Mouse (Mus musculus): ENCODE measurements at regions not wholly inside any gene's neighbourhood (a gene's known extent, or its start where the extent isn't known, plus 50 kb on each side); places are given as distances from the start of the nearest gene placed in this dataset.

DNA sequence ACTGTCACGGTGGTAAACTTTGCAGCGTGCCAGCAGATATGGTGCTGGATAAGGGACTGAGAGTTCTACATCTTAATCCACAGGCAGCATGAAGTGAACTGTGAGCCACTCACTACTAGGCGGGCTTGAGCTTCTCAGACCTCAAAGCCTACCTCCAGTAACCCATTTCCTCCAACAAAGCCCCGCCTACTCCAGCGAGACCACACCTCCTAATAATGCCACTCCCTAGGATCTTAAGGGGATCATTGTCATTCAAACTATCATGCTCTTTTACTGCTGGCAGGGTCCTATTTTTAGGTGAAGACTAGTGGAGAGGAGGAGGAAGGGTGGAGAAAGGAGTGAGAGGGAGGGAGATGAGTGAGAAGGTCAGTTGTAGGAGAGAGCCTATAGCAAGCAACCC lies 122.0 kb downstream of the Mycn start:
- no peak for DNase-seq (ENCODE audit: low read depth in 1 of 2, low spot score in 2 of 2)
- TF ChIP-seq POLR2A (IDR thresholded peaks at IDR 0.05; ENCODE audit: low read depth, low read length) (no peak), CTCF (IDR thresholded peaks at IDR 0.05; ENCODE audit: extremely low read depth, insufficient read depth, insufficient read length, insufficient replicate concordance) (no peak)
- WGBS = 77% methylated on average over 5 of the region's 5 CpGs
- no peak overlapping the region for H3K27ac ChIP-seq (ENCODE audit: insufficient read depth, low read length)
- peaks cover 7% of the 10 kb centered on the region; the same call in 1 of the 2 replicates for H3K4me1 ChIP-seq (ENCODE audit: control insufficient read depth, insufficient read depth, insufficient read length)
- no peaks in the 10 kb centered on the region for H3K36me3 ChIP-seq (ENCODE audit: control insufficient read depth, insufficient read depth, low read length)
- H3K27me3 ChIP-seq (ENCODE audit: control insufficient read depth, insufficient read depth, low read length) = no peaks in the 10 kb centered on the region
- H3K4me3 ChIP-seq (ENCODE audit: extremely low read depth, insufficient read depth, insufficient read length) = no peak overlapping the region

DNA sequence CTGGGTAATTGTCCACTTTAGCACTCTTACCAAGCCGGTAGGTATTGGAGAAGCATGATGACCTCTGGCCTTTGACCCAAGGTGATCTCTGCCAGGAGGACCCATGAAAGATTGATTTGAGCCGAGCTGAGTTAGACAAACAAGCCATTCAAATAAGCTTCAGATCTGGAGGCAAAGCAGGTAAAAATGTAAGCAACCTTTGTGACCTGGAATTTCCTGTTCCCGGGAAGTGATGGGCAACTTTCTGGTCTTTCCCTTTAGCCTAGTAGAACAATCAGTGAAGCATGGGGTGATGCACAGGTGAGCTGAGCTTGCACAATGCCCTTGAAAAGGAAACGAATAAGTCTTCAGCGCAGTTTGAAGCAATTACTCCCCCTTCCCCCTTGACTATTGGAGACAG lies 127.0 kb downstream of the Mycn start:
- Histone ChIP-seq H3K36me3 (ENCODE audit: control insufficient read depth, insufficient read depth, low read length) (no peaks in the 10 kb centered on the region), H3K27ac (ENCODE audit: insufficient read depth, low read length) (no peak overlapping the region), H3K27me3 (ENCODE audit: control insufficient read depth, insufficient read depth, low read length) (no peaks in the 10 kb centered on the region), H3K4me1 (ENCODE audit: control insufficient read depth, insufficient read depth, insufficient read length) (no peaks in the 10 kb centered on the region), H3K4me3 (ENCODE audit: extremely low read depth, insufficient read depth, insufficient read length) (no peak overlapping the region)
- no peak for TF ChIP-seq POLR2A (IDR thresholded peaks at IDR 0.05; ENCODE audit: low read depth, low read length)
- TF ChIP-seq CTCF (IDR thresholded peaks at IDR 0.05; ENCODE audit: extremely low read depth, insufficient read depth, insufficient read length, insufficient replicate concordance) = no peak
- no peak for DNase-seq (ENCODE audit: low read depth in 1 of 2, low spot score in 2 of 2)
- WGBS = 91% methylated on average over 5 of the region's 5 CpGs

GRCm38 (mm10) chr12:12812873-12813272 lies 128.8 kb downstream of the Mycn start:
- H3K4me3 ChIP-seq (ENCODE audit: extremely low read depth, insufficient read depth, insufficient read length) = no peak overlapping the region
- no peaks in the 10 kb centered on the region for H3K4me1 ChIP-seq (ENCODE audit: control insufficient read depth, insufficient read depth, insufficient read length)
- no peak for DNase-seq (ENCODE audit: low read depth in 1 of 2, low spot score in 2 of 2)
- TF ChIP-seq POLR2A (IDR thresholded peaks at IDR 0.05; ENCODE audit: low read depth, low read length) (no peak), CTCF (IDR thresholded peaks at IDR 0.05; ENCODE audit: extremely low read depth, insufficient read depth, insufficient read length, insufficient replicate concordance) (no peak)
- H3K27ac ChIP-seq (ENCODE audit: insufficient read depth, low read length) = no peak overlapping the region
- WGBS = 43% methylated on average over 6 of the region's 6 CpGs
- no peaks in the 10 kb centered on the region for H3K36me3 ChIP-seq (ENCODE audit: control insufficient read depth, insufficient read depth, low read length)
- no peaks in the 10 kb centered on the region for H3K27me3 ChIP-seq (ENCODE audit: control insufficient read depth, insufficient read depth, low read length)

DNA sequence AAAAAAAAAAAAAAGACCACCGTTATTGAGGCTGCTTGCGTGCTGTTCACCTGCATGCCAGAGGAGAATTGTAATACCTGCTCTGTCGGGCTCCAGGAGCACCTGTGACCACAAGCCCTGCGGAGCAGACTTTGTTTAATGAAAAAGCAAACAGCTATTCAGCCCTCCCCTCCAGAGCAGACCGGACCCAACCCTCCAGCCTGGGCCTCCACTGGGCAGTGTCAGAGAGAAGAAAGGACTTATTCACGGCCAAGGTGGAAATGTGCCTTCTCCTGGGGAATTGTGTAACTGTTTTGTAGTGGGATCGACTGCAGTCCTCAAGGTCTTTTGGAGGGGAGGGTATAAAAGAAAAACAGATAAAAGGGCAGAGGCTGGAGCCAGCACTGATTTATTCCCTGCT lies 130.8 kb downstream of the Mycn start:
- 70% methylated on average over 7 of the region's 7 CpGs for WGBS

GRCm38 (mm10) chr12:12810159-12810885 lies 131.4 kb downstream of the Mycn start:
- WGBS = 46% methylated on average over 16 of the region's 16 CpGs
- Histone ChIP-seq H3K36me3 (ENCODE audit: control insufficient read depth, insufficient read depth, low read length) (no peaks in the 10 kb centered on the region), H3K4me3 (ENCODE audit: extremely low read depth, insufficient read depth, insufficient read length) (no peak overlapping the region), H3K27ac (ENCODE audit: insufficient read depth, low read length) (no peak overlapping the region), H3K4me1 (ENCODE audit: control insufficient read depth, insufficient read depth, insufficient read length) (no peaks in the 10 kb centered on the region), H3K27me3 (ENCODE audit: control insufficient read depth, insufficient read depth, low read length) (no peaks in the 10 kb centered on the region)
- DNase-seq (ENCODE audit: low read depth in 1 of 2, low spot score in 2 of 2) = no peak
- TF ChIP-seq CTCF (IDR thresholded peaks at IDR 0.05; ENCODE audit: extremely low read depth, insufficient read depth, insufficient read length, insufficient replicate concordance) (no peak), POLR2A (IDR thresholded peaks at IDR 0.05; ENCODE audit: low read depth, low read length) (no peak)

More for the DNA sequence above, 130.8 kb downstream of the Mycn start:
- Histone ChIP-seq H3K4me3 (ENCODE audit: extremely low read depth, insufficient read depth, insufficient read length) (no peak overlapping the region), H3K4me1 (ENCODE audit: control insufficient read depth, insufficient read depth, insufficient read length) (no peaks in the 10 kb centered on the region), H3K36me3 (ENCODE audit: control insufficient read depth, insufficient read depth, low read length) (no peaks in the 10 kb centered on the region), H3K27me3 (ENCODE audit: control insufficient read depth, insufficient read depth, low read length) (no peaks in the 10 kb centered on the region), H3K27ac (ENCODE audit: insufficient read depth, low read length) (no peak overlapping the region)
- DNase-seq (ENCODE audit: low read depth in 1 of 2, low spot score in 2 of 2) = no peak
- TF ChIP-seq CTCF (IDR thresholded peaks at IDR 0.05; ENCODE audit: extremely low read depth, insufficient read depth, insufficient read length, insufficient replicate concordance) (no peak), POLR2A (IDR thresholded peaks at IDR 0.05; ENCODE audit: low read depth, low read length) (no peak)

GRCm38 (mm10) chr12:12808120-12808519 lies 133.6 kb downstream of the Mycn start:
- no peaks in the 10 kb centered on the region for H3K4me1 ChIP-seq (ENCODE audit: control insufficient read depth, insufficient read depth, insufficient read length)
- no peak for DNase-seq (ENCODE audit: low read depth in 1 of 2, low spot score in 2 of 2)
- 88% methylated on average over 5 of the region's 5 CpGs for WGBS
- no peak for TF ChIP-seq POLR2A (IDR thresholded peaks at IDR 0.05; ENCODE audit: low read depth, low read length)
- no peak for TF ChIP-seq CTCF (IDR thresholded peaks at IDR 0.05; ENCODE audit: extremely low read depth, insufficient read depth, insufficient read length, insufficient replicate concordance)
- no peaks in the 10 kb centered on the region for H3K27me3 ChIP-seq (ENCODE audit: control insufficient read depth, insufficient read depth, low read length)
- no peak overlapping the region for H3K27ac ChIP-seq (ENCODE audit: insufficient read depth, low read length)
- H3K36me3 ChIP-seq (ENCODE audit: control insufficient read depth, insufficient read depth, low read length) = no peaks in the 10 kb centered on the region
- no peak overlapping the region for H3K4me3 ChIP-seq (ENCODE audit: extremely low read depth, insufficient read depth, insufficient read length)

GRCm38 (mm10) chr12:12803602-12804001 lies 138.1 kb downstream of the Mycn start:
- DNase-seq (ENCODE audit: low read depth in 1 of 2, low spot score in 2 of 2) = no peak

More at GRCm38 (mm10) chr12:12803602-12804001, 138.1 kb downstream of the Mycn start:
- Histone ChIP-seq H3K27me3 (ENCODE audit: control insufficient read depth, insufficient read depth, low read length) (no peaks in the 10 kb centered on the region), H3K27ac (ENCODE audit: insufficient read depth, low read length) (no peak overlapping the region), H3K4me1 (ENCODE audit: control insufficient read depth, insufficient read depth, insufficient read length) (no peaks in the 10 kb centered on the region), H3K4me3 (ENCODE audit: extremely low read depth, insufficient read depth, insufficient read length) (no peak overlapping the region), H3K36me3 (ENCODE audit: control insufficient read depth, insufficient read depth, low read length) (no peaks in the 10 kb centered on the region)
- TF ChIP-seq CTCF (IDR thresholded peaks at IDR 0.05; ENCODE audit: extremely low read depth, insufficient read depth, insufficient read length, insufficient replicate concordance) (no peak), POLR2A (IDR thresholded peaks at IDR 0.05; ENCODE audit: low read depth, low read length) (no peak)
- WGBS = 60% methylated on average over 2 of the region's 2 CpGs

Data from spleen, adult 2 months (tissue).